Mouse (Mus musculus) bone marrow macrophage, adult 2 months (primary cell): ENCODE results near the gene Senp8.

Source experiments
- CTCF ChIP-seq: IDR thresholded peaks from 2 replicates; pipeline ENCODE4 v1.5.1; 2012; ENCODE audit warnings: low read depth, mild to moderate bottlenecking, low read length, moderate library complexity
- POLR2A ChIP-seq: IDR thresholded peaks from 2 replicates; pipeline ENCODE4 v1.6.1; 2012; ENCODE audit warnings: mild to moderate bottlenecking, low read depth, low read length, borderline replicate concordance

- TF ChIP-seq CTCF: no peak
- TF ChIP-seq POLR2A: no peak
Observed at GRCm38 (mm10) chr9:59748387-59748786, 2.1 kb downstream of the Senp8 start.
